Mouse (Mus musculus): ENCODE data around the gene 1700017B05Rik.
"Not testable (repeated sequence)": the region's sequence is repeated elsewhere in the genome, so short reads cannot be mapped to it uniquely, and the experiment has no call there.

The 1700017B05Rik gene

GRCm38 (mm10) chr9:57261913-57262794 lies at the start of gene 1700017B05Rik:
Gene 1700017B05Rik, minus strand, starts transcription at chr9:57262612.
- DNase-seq (ENCODE audit: low read depth), result peak; percentile 89

GRCm38 (mm10) chr9:57310895-57311294 lies 48.5 kb upstream of the 1700017B05Rik start:
- DNase-seq (ENCODE audit: low read depth), result no peak

DNA sequence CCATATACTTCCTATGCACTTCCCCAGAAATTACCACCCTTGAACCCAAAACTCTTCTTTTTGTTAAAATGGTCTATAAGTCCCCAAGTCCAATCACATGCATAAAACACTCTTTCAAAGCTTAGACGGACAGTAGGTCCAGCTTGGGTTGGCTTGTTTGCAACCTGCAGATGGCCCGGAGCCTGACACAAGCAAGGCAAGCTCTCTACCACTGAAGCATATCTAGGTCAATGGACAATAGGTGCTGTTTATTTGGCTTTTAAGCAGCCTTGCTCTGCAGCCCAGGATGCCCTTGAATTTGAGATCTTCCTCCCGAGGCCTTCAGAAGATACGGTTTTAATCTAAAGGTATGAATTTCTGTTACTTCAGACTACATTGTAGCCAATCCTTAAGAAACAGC lies 46.9 kb upstream of the 1700017B05Rik start:
- DNase-seq (ENCODE audit: low read depth), result no peak

GRCm38 (mm10) chr9:57307456-57307855 lies 45.0 kb upstream of the 1700017B05Rik start:
- DNase-seq (ENCODE audit: low read depth), result no peak

DNA sequence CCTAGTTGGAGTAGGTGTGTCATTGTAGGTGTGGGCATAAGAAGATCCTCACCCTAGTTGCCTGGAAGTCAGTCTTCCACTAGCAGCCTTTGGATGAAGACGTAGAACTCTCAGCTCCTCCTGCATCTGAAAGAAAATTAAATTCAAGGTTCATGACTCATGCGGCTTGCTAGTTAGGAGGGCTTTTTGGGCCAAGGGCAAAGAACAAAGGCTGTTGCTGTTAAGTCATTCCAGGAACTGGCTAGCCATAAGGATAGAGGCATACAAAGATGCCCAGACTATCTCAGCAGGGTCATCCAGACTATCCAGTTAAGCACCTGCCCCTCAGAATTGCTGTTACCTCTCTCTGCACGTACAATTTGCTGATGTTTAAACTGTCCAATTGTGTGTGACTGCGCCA lies 42.3 kb upstream of the 1700017B05Rik start:
- not testable (repeated sequence) for DNase-seq (ENCODE audit: low read depth)

DNA sequence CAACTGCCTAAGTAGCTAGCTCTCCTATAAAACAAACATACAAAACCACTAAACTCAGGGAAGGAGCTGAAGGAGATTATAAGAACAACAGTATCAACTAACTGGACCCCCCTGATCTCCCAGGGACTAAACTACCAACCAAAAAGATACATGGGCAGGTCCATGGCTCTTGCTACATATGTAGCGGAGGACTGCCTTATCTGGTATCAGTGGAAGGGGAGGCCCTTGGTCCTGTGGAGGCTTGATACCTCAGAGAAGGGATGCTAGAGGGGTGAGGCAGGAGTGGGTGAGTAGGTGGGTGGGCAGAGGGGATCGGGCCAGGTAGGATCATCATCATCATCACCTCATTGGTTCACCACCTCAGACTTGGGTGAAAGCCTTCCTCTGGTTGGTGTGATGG lies 41.8 kb upstream of the 1700017B05Rik start:
- no peak for DNase-seq (ENCODE audit: low read depth)

DNA sequence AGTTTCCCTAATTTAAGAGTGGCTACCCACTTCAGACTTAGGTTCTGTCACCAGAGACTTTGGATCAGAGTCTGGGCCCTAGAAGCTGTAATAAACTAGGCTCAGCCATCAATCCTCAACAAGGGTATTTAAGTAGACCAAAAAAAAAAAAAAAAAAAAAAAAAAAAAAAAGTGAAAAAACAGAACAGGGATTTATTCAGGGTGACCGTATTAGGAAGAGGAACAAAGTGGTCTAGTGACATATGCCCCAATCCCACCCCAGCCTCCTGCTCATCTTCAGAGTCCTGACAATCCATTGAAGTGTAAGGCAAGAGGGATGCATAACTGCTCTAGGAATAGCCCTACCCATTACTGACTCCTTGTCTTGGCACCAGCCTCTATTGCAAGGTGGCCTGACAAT lies 40.9 kb upstream of the 1700017B05Rik start:
- no peak for DNase-seq (ENCODE audit: low read depth)

- no peak for DNase-seq (ENCODE audit: low read depth)
These were observed 38.4 kb upstream of the 1700017B05Rik start for GRCm38 (mm10) chr9:57300825-57301224.

DNA sequence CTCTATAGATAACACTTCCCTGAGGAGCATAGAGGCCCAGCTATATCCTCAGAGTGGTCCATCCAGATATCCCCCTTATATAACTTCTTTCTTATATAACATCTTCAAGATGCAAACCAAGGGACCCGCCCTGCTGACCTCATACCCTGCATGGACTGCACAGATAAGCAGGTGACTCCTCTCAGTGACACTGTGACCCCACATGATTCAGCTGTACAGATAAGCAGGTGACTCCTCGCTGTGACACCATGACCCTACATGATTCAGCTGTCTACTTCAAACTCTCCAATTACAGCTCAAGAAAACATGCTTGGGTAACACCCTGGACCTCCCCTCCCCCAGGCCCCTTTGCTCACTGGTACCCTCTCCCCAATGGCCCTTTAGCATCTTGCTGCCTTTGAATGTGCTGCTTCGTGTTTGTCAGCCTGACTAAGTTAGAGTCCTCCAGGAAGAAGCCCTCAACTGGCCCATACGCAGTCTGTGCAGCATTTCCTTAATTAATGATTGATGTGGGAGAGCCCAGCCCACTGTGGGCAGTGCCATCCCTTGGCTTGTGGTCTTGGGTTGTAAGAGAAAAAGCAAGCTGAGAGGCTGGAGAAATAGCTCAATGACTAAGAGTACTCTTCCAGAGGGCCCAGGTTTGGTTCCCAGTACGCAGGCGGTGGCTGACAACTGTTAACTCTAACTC lies 37.5 kb upstream of the 1700017B05Rik start:
- no peak for DNase-seq (ENCODE audit: low read depth)

GRCm38 (mm10) chr9:57297938-57298337 lies 35.5 kb upstream of the 1700017B05Rik start:
- DNase-seq (ENCODE audit: low read depth), result no peak

DNA sequence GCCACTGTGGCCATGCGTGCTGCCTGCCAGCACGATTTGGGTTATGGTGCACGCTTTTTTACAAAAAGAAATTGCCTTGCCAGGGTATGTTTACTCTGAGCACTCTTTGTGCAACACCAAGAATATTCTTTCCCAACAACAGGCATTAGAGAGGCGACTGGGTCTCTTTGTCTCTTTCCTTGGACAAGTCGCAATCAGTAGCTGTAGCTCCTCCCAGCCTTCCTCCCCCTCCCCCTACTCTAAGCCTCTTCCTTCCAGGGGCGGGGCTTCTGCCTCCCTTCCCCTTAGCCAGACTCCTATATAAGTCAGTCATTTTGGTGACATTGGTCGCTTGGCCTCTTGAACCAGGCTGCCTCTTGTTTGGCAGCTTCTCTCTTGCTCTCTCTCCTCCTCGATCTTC lies 33.9 kb upstream of the 1700017B05Rik start:
- DNase-seq (ENCODE audit: low read depth), result no peak

GRCm38 (mm10) chr9:57295666-57296065 lies 33.3 kb upstream of the 1700017B05Rik start:
- DNase-seq (ENCODE audit: low read depth), result no peak

DNA sequence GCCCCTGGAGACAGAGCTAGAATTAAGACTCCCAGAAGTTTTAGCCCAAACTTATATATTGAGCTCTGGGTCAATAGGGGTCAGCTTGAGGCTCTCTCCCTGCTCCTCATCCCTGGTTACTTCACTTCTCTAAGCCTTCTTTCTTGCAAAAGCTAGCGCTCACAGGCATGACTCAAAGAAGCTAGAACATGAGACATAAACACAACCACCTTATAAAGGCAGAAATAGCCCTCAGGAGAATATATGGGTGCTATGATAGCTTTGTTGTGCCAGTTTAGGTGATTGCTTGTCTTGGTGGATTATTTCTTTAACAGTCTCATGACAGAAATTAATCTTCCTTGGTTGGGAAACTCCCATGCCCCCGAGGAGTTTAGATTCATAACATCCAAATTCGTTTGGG lies 32.5 kb upstream of the 1700017B05Rik start:
- DNase-seq (ENCODE audit: low read depth), result no peak

- DNase-seq (ENCODE audit: low read depth), result no peak
These were observed 24.8 kb upstream of the 1700017B05Rik start for GRCm38 (mm10) chr9:57287183-57287582.

DNA sequence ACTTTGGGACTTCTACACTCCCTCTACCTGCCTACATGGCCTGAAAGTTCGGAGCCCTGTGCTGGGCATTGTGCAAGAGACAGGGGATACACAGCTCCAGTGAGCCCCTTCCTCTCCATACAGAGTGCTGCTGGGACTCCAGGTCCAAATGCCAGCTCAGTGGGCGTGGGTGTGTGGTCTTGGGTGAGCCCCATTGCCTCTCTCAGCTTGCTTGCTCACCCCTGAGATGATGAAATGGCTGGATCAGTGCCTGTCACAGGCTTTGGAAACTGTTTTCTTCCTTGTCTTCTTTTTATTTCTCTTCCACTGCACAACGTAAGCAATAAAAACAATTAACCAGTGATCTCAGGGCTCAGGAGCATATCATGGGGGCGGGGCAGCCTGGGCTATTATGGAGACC lies 20.9 kb upstream of the 1700017B05Rik start:
- DNase-seq (ENCODE audit: low read depth), result no peak

- no peak for DNase-seq (ENCODE audit: low read depth)
These were observed 20.3 kb upstream of the 1700017B05Rik start for GRCm38 (mm10) chr9:57282686-57283085.

- no peak for DNase-seq (ENCODE audit: low read depth)
These were observed 19.1 kb upstream of the 1700017B05Rik start for GRCm38 (mm10) chr9:57281549-57281948.

GRCm38 (mm10) chr9:57279441-57279840 lies 17.0 kb upstream of the 1700017B05Rik start:
- DNase-seq (ENCODE audit: low read depth), result no peak

DNA sequence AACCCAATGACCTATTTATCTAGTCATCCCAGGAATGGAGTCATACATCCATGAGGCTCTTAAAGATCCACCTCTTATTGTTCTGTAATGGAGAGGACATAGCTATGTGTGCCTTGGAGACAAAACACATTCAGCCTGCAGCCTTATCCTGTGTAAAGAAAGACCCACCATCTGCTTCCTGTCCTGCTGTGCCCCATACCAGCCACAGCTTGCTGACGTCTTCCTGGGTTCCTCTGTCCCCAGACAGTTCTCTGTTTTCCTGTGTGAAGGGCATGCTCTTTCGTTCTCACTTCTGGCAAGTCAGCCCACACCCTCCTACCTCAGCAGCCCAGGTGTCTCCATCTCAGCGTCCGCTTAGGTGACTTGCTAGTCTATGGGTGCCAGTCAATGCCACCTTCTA lies 15.9 kb upstream of the 1700017B05Rik start:
- peak; percentile 86 for DNase-seq (ENCODE audit: low read depth)

DNA sequence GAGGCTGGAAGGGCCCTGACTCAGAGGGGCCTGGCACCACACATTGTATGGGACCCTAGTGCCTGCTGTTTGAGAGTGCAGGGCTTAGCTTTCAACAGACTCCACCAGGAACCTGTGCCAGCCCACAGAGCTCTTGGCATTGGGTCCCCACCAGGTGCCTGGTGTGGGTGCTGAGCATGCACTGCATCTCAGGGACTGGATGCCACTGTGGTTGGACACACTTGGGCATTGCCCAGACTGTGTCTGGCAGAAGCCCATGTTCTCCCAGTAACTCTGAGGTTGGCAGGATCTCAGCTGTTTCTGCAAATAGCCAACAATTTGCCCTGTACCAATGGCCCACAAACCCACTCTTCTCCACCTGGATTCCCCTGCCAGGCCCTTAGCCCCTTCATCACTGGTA lies 13.9 kb upstream of the 1700017B05Rik start:
- DNase-seq (ENCODE audit: low read depth), result no peak

DNA sequence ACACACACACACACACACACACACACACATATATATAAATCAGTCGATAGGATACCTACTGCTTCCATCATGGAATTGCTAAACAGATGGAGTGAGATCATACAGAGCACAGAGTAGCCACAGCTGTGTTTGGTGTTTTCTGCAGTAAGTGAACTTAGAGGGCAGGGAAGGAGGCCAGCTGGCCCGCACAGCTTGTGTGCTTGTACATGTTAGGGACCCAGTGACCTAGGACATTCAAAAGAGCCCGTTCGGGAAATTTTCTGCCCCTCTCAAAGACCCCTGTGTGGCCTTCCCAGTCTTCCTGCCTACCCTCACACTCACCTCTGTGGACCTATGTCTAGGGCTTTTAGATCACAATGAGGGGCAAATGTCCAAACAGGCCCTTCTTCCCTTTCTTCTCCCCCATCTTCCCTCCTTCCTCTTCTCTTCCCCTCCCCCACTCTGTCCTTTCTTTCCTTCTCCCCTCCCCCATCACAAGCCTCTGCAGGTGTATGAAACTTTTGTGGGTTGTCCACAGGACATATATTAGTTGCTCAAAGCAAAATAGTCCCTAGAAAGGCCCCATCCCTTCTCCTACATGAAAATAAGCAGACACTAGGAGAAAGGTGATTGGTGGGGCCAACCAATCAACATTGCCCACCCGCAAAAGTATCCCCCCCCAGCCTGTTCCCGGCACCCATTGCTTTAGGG lies 11.5 kb upstream of the 1700017B05Rik start:
- peak; percentile 43 for DNase-seq (ENCODE audit: low read depth)

DNA sequence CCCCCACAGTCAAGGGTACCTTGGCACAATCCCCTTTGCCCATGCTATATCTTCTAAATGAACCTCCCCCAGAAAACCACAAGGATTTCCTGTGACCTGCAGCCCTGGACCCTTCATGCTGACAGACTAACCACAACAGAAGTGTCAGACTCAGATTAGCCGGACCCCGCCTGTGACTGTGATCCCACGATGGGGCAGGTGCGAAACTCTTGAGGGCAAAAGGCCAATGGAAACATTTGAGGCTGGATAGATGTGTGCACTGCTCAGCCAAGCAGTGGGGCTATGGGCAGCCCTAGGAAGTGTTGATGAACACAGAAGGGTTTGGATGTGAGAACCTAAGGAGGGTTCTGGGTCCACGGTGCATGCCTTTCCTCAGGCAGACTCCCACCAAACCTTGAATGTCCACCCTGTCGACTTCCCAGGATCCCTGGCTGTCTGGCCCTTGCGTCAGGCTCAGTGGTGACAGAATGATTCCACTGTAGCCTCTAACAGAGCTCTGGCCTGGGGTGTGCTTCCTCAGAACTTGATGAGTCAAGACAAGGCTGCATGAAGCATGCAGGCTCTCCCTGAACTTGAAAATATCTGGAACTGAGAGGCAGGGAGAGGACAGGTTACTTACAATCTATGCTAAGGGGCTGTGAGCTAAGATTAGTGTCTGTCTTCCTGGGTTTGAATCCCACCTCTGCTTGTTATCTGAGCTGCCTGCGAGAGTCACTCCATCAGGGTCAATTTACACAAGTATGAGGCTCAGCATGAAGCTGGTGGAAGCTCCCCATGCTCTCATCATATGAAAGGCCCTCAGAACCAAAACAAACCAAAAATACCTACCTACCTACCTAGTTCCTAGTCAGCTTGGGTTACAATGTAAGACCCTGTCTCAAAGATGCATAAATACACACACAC lies 10.7 kb upstream of the 1700017B05Rik start:
- DNase-seq (ENCODE audit: low read depth), result peak; percentile 83
